Mouse (Mus musculus) liver, embryonic 12.5 days (tissue): ENCODE data around the gene Rassf5. TPM values are rescaled to one million over a fixed set of nuclear protein-coding genes. Genes with fewer than 3 reads are reported as not detected.

ENCODE experiments used
- ATAC-seq: fragments of 200-750 bp; cut with Nextera tagmentation; 2 replicates; pipeline ENCODE4 v1.8.0; 2017; ENCODE audit warnings: moderate number of reproducible peaks, mild to moderate bottlenecking, moderate library complexity
- H3K27ac ChIP-seq: fragments of 300-500 bp; sonication (generic); 2 replicates; pipeline ENCODE4 v1.5.1; 2016; ENCODE audit warnings: mild to moderate bottlenecking
- H3K27me3 ChIP-seq: fragments of 300-500 bp; sonication (generic); replicated peaks from 2 replicates; pipeline ENCODE4 v1.6.1; 2016; ENCODE audit warnings: mild to moderate bottlenecking, moderate library complexity
- H3K36me3 ChIP-seq: fragments of 300-500 bp; sonication (generic); 2 replicates; pipeline ENCODE4 v1.6.1; 2016; ENCODE audit warnings: mild to moderate bottlenecking, moderate library complexity
- H3K4me1 ChIP-seq: fragments of 300-500 bp; sonication (generic); 2 replicates; pipeline ENCODE4 v1.6.1; 2016
- H3K4me2 ChIP-seq: fragments of 300-500 bp; sonication (generic); 2 replicates; pipeline ENCODE4 v1.6.1; 2016; ENCODE audit warnings: mild to moderate bottlenecking, moderate library complexity
- H3K4me3 ChIP-seq: fragments of 300-500 bp; sonication (generic); 2 replicates; pipeline ENCODE4 v1.5.1; 2016; ENCODE audit warnings: mild to moderate bottlenecking, moderate library complexity
- H3K9ac ChIP-seq: fragments of 300-500 bp; sonication (generic); 2 replicates; pipeline ENCODE4 v1.6.1; 2016; ENCODE audit warnings: mild to moderate bottlenecking, moderate library complexity
- H3K9me3 ChIP-seq: fragments of 300-500 bp; sonication (generic); replicated peaks from 2 replicates; pipeline ENCODE4 v1.6.1; 2016; ENCODE audit warnings: mild to moderate bottlenecking, moderate library complexity
- WGBS: fragments of 180-500 bp; shearing (Covaris S2); methylation state at CpG from one replicate; pipeline ENCODE4 v1.1.7; 2016; ENCODE audit not compliant: insufficient replicate concordance; 5-methylcytosine and 5-hydroxymethylcytosine counted together
- polyA plus RNA-seq: library from polyadenylated mRNA; unstranded; fragments of >200 nt; fragmentation: Nextera tagmentation; extraction: Ambion mirVana; gene quantifications from 2 replicates; pipeline ENCODE4 v1.2.1, GENCODE M21; 2016

The Rassf5 gene
- polyA plus RNA-seq, 1 experiment from 2014 or later: 3.9 TPM

- WGBS: 31% methylated on average over 2 of the region's 2 CpGs
- no peak for ATAC-seq
- no peak overlapping the region for H3K4me3 ChIP-seq
- no peak overlapping the region for H3K9ac ChIP-seq
- H3K27ac ChIP-seq: no peak overlapping the region
- peaks cover 38% of the 10 kb centered on the region for H3K4me1 ChIP-seq
- no peaks in the 10 kb centered on the region for H3K36me3 ChIP-seq
- H3K4me2 ChIP-seq: no peak overlapping the region
- no peaks in the 10 kb centered on the region for H3K9me3 ChIP-seq
- H3K27me3 ChIP-seq: no peaks in the 10 kb centered on the region
Measured at GRCm38 (mm10) chr1:131141449-131141848, 103.6 kb downstream of the Rassf5 start.

DNA sequence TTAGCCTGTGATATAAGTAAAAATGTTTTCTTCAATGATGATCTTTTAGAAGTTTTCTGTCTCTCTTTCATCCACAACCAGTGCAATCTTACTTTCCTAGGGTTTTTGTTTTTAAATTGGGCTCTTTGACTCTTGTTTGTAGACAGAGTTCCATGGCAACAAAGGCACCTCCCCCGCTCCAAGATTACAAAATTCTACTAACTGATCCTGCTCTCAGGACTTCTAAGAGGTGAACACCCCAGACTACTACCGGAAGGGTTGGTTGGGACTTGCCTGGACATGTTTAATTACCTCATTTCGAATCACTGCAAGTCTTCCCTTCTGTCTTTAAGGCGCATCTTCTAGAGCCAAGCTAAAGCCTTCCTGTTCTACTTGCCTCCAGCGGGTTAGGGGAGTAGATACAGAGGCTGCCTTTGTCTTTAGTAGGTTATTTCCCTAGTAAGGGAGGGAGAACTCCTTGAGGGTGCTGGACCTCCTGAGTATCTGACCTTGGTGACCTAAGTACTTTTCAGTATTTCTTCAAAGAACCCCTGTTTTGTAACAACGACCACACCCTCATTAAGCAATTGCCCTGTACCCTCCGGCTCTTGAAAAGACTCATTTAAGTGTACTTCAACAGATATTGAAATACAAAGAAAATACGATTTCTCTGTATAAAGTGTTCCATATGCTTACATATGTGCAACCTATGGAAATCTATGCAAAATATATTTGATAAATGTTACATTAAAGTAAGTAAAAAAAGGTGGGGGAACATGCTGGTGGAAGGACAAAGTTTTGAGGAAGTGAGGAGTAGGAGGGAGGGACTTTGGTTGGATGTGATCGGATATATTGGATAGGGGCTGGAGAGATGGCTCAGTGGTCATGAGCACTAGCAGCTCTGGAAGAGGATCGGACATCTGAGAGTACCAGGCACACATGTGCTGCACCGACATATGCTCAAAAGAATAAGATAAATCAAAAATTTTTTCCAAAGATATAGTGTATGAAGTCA is 105.7 kb downstream of the Rassf5 start:
- Histone ChIP-seq H3K4me2 (peak overlapping the region; percentile 88), H3K36me3 (peaks cover 9% of the 10 kb centered on the region), H3K27ac (peak overlapping the region; percentile 95), H3K27me3 (no peaks in the 10 kb centered on the region), H3K4me1 (peaks cover 52% of the 10 kb centered on the region), H3K9me3 (no peaks in the 10 kb centered on the region), H3K4me3 (peak overlapping the region; percentile 97), H3K9ac (peak overlapping the region; percentile 93)
- WGBS: 61% methylated on average over 11 of the region's 11 CpGs
- no peak for ATAC-seq

DNA sequence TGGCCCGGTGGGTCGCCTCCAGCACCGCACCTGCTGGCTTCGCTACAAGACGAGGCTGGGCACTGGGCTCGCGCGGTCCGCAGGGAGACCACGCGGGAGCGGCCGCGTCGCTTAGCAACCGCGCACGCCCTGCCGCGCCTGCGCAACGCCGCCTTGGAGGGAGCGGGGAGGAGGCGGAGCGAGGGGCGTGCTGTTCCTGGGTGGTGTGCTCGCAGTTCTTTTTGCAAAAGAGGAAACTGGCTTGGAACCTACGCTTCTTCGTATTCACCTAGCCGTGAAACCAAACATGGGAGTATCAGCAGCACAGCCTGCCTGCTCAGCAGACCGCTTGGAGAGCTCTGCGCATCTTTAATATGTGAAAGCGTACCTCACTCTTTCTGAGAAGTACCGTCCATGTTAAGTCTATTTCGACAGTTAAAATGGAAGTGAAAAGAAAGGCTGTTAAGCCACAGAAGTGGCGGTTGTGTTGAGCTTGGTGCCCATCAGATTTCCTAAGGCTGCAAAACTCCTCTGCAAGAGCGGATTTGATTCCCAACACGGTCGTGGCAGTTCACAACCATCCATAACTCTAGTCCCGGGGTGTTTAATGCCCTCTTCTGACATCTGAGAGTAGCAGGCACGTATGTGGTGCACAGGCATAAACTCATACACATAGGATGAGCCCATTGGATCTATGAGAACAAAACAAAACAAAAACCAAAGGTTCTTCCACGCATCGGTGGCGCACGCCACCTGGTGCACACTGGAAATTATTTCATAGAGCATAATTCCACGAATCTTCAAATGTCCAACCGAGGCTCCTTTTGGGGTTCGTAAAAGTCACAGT is 106.7 kb downstream of the Rassf5 start, which contains the start of gene Dyrk3:
TSS of gene Dyrk3 (minus strand) at position 150 of the 826 bp plus-strand sequence.
- 2% methylated on average over 49 of the region's 49 CpGs for WGBS
- peak; percentile 93 for ATAC-seq
- Histone ChIP-seq H3K27ac (peak within 1 kb of the TSS; percentile 95), H3K4me2 (peak within 1 kb of the TSS; percentile 88), H3K4me3 (peak within 1 kb of the TSS; percentile 97), H3K9me3 (no peaks in the 10 kb centered on the region), H3K9ac (peak within 1 kb of the TSS; percentile 93), H3K4me1 (peaks cover 58% of the 10 kb centered on the region), H3K27me3 (no peaks in the 10 kb centered on the region), H3K36me3 (peaks cover 18% of the 10 kb centered on the region)

DNA sequence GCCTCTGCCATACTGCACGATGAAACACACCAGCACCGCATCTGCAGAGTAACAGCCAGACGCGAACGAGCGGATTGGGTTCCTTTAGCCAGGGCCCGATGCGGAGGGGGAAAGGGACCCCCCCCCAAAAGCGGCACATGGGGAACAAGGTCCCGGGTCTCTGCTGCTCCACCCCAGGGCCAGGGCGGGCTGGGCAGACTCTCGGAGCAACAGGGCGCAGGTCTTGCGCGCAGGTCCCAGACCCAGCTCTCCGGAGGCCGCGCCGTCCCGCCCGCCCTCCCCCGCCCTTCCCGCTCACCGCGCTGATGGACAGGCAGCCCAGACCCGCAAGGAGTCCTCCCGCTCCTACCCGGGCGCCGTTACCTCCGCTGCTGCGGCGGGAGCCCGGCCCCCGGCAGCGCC is 107.3 kb downstream of the Rassf5 start:
- H3K27me3 ChIP-seq: no peaks in the 10 kb centered on the region
- peaks cover 61% of the 10 kb centered on the region for H3K4me1 ChIP-seq
- H3K4me3 ChIP-seq: peak overlapping the region; percentile 97
- H3K9me3 ChIP-seq: no peaks in the 10 kb centered on the region
- H3K9ac ChIP-seq: peak overlapping the region; percentile 93
- peak overlapping the region; percentile 95 for H3K27ac ChIP-seq
- under 1% methylated on average over 36 of the region's 36 CpGs for WGBS
- peak overlapping the region; percentile 88 for H3K4me2 ChIP-seq
- H3K36me3 ChIP-seq: peaks cover 24% of the 10 kb centered on the region
- peak; percentile 77 for ATAC-seq

- Histone ChIP-seq H3K9me3 (no peaks in the 10 kb centered on the region), H3K4me1 (peaks cover 63% of the 10 kb centered on the region), H3K9ac (peak overlapping the region; percentile 93), H3K36me3 (peaks cover 30% of the 10 kb centered on the region), H3K27me3 (no peaks in the 10 kb centered on the region), H3K4me3 (peak overlapping the region; percentile 97), H3K4me2 (peak overlapping the region; percentile 88), H3K27ac (peak overlapping the region; percentile 88)
- ATAC-seq: no peak
- 8% methylated on average over 5 of the region's 5 CpGs for WGBS
Measured at GRCm38 (mm10) chr1:131137111-131137510, 107.9 kb downstream of the Rassf5 start.

DNA sequence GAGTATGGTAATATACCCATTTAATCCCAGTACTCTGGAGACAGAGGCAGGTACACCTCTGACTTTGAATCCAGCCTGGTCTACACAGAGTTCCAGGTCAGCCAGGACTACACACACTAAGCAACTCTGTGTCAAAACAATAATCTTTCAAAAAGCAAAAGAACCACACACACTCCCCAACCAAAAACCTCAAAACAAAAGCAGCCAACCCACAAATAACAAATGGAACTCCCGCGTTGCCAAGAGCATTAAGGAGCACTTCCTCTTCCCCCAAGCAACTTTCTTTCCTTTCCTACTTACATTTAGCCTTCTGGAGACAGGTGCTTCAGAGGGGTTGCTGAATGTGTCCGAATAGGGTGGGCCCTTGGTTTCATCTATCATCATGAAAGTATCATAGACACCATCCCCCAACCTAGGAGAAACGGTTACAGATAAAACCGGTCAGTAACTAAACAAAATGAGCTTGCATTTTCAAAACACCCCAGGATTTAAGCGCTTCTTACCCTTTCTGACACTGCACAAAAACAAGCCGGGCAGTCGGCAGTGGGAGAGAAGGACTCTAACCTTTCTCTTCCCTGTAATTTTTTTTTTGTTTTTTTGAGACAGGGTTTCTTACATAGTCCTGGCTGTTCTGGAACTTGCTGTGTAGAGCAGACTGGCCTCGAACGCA is 109.0 kb downstream of the Rassf5 start:
- H3K4me2 ChIP-seq: peak overlapping the region; percentile 88
- peaks cover 62% of the 10 kb centered on the region for H3K4me1 ChIP-seq
- H3K9ac ChIP-seq: peak overlapping the region; percentile 93
- peak; percentile 40 for ATAC-seq
- H3K36me3 ChIP-seq: peaks cover 39% of the 10 kb centered on the region
- WGBS: 25% methylated on average over 10 of the region's 10 CpGs
- H3K9me3 ChIP-seq: no peaks in the 10 kb centered on the region
- no peaks in the 10 kb centered on the region for H3K27me3 ChIP-seq
- H3K4me3 ChIP-seq: peak overlapping the region; percentile 97
- peak overlapping the region; percentile 88 for H3K27ac ChIP-seq

- H3K4me2 ChIP-seq: peak overlapping the region; percentile 88
- 47% methylated on average over 8 of the region's 8 CpGs for WGBS
- H3K9ac ChIP-seq: peak overlapping the region; percentile 93
- H3K27me3 ChIP-seq: no peaks in the 10 kb centered on the region
- H3K9me3 ChIP-seq: peaks cover 3% of the 10 kb centered on the region; the same call in 1 of the 2 replicates
- H3K36me3 ChIP-seq: peaks cover 50% of the 10 kb centered on the region
- H3K4me3 ChIP-seq: peak overlapping the region; percentile 97
- no peak for ATAC-seq
- H3K27ac ChIP-seq: peak overlapping the region; percentile 88
- H3K4me1 ChIP-seq: peaks cover 62% of the 10 kb centered on the region
Measured at GRCm38 (mm10) chr1:131134942-131135522, 110.0 kb downstream of the Rassf5 start.

- Histone ChIP-seq H3K4me3 (peak overlapping the region; percentile 97), H3K27me3 (no peaks in the 10 kb centered on the region), H3K9ac (peak overlapping the region; percentile 93; the same call in 1 of the 2 replicates), H3K4me1 (peaks cover 56% of the 10 kb centered on the region), H3K4me2 (peak overlapping the region; percentile 88), H3K9me3 (peaks cover 8% of the 10 kb centered on the region; the same call in 1 of the 2 replicates), H3K36me3 (peaks cover 58% of the 10 kb centered on the region), H3K27ac (peak overlapping the region; percentile 88)
- 85% methylated on average over 6 of the region's 6 CpGs for WGBS
- no peak for ATAC-seq
Measured at GRCm38 (mm10) chr1:131134231-131134630, 110.8 kb downstream of the Rassf5 start.

Other genes with a start within 250 kb of the Rassf5 start
- gene Il10, start 225.4 kb downstream of the Rassf5 start, polyA plus RNA-seq: not detected in 2 replicates
- gene Mapkapk2, start 147.4 kb downstream of the Rassf5 start, polyA plus RNA-seq: 25.7 and 27.0 TPM in 2 replicates
- gene Dyrk3, start 106.9 kb downstream of the Rassf5 start, polyA plus RNA-seq: 17.6 and 17.7 TPM in 2 replicates
- 42.2 and 42.6 TPM in 2 replicates for gene Eif2d, start 92.1 kb downstream of the Rassf5 start, polyA plus RNA-seq
- gene Ikbke, start 34.3 kb upstream of the Rassf5 start, polyA plus RNA-seq: 4.5 and 4.8 TPM in 2 replicates